Mouse (Mus musculus): ENCODE measurements around the gene Mafk. TPM values are rescaled to one million over a fixed set of nuclear protein-coding genes. Genes with fewer than 3 reads are reported as not detected.
"Not testable (repeated sequence)": the region's sequence is repeated elsewhere in the genome, so short reads cannot be mapped to it uniquely, and the experiment has no call there.

The Mafk gene
- polyA plus RNA-seq (2015; fragmentation: Nextera tagmentation; extraction: Ambion mirVana) = 22.1 and 24.9 TPM in 2 replicates

DNA sequence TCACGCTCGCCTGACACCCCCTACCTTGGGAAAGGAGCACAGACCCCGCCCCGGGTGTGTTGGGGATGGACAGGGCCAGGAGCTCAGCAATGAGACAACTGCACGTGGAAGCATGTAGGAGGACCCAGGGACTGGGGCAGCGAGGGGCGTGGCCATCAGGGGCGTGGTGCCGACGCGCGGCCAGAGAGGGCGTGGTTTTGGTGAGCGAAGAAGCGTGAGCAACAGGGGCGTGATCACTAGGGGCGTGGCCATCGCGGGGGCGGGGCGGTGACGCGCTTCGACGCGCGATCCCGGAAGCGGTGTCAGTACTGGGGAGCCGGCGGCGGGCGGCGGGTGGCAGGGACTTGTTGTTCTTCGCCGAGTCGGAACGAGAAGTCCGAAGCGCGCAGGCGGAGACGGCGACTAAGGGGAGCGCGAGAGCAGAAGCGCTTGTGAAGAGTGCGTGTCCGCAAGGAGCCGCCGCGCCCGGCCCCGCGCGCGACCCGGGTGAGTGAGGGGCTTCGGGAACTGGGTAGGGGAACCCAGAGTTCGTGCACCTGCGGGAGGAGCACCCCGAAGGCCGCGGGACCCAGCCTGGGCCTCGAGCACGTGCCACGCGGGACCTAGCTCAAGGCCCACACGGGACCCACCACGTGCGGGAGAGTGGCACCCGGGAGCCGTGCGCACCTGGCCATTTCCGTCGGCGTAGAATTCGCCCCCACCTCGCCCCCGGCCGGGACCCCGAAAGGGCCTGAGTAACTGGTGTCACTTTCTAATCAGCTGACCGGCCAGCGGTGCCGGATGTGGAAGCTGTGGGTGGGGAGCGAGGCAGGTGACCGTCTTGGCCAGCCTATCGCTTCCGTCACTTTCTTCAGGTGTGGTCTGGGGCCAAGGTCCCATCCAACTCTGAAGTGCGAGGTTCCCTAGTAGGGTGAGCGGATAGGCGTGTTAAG is at the start of gene Mafk:
Mafk (plus strand) TSS at position 287 of the 932 bp plus-strand sequence.
- Histone ChIP-seq H3K36me3 (ENCODE audit: control insufficient read depth, insufficient read depth) (no peaks in the 10 kb centered on the region), H3K9me3 (replicated peaks; ENCODE audit: control insufficient read depth, low read length) (no peaks in the 10 kb centered on the region), H3K27me3 (ENCODE audit: control insufficient read depth, insufficient read depth, low read length) (no peaks in the 10 kb centered on the region), H3K9ac (ENCODE audit: low read length) (peak within 1 kb of the TSS; percentile 96), H3K4me3 (ENCODE audit: low read length) (peak within 1 kb of the TSS; percentile 99), H3K27ac (ENCODE audit: low read length) (peak within 1 kb of the TSS; percentile 93), H3K4me2 (ENCODE audit: low read depth, low read length) (peak within 1 kb of the TSS; percentile 99), H3K4me1 (ENCODE audit: control insufficient read depth, insufficient read depth, low read length) (peaks cover 46% of the 10 kb centered on the region)
- WGBS = under 1% methylated on average over 92 of the region's 92 CpGs
- peak; percentile 84 for ATAC-seq (replicated peaks; ENCODE audit: extremely low read depth, insufficient read depth, low FRiP score)

DNA sequence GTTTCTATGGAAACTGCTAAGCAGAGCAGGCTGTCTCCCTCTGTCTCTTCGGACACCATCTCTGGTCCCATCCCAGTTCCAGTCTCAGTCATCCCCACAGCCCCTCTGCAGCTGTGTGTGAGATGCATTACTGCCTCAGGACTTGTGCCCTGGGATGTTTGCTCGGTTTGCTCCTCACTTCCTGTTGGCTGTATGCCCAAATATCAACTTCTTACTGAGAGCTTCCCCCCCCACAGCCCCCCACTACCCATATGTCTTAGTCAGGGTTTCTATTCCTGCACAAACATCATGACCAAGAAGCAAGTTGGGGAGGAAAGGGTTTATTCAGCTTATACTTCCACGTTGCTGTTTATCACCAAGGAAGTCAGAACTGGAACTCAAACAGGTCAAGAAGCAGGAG is 48.7 kb upstream of the Mafk start:
- not testable (repeated sequence) for H3K27me3 ChIP-seq (ENCODE audit: control insufficient read depth, insufficient read depth, low read length); H3K36me3 ChIP-seq (ENCODE audit: control insufficient read depth, insufficient read depth); H3K9me3 ChIP-seq (replicated peaks; ENCODE audit: control insufficient read depth, low read length); ATAC-seq (replicated peaks; ENCODE audit: extremely low read depth, insufficient read depth, low FRiP score); H3K27ac ChIP-seq (ENCODE audit: low read length); H3K4me3 ChIP-seq (ENCODE audit: low read length); H3K4me2 ChIP-seq (ENCODE audit: low read depth, low read length); H3K9ac ChIP-seq (ENCODE audit: low read length); H3K4me1 ChIP-seq (ENCODE audit: control insufficient read depth, insufficient read depth, low read length)
- 30% methylated on average over 3 of the region's 3 CpGs for WGBS

DNA sequence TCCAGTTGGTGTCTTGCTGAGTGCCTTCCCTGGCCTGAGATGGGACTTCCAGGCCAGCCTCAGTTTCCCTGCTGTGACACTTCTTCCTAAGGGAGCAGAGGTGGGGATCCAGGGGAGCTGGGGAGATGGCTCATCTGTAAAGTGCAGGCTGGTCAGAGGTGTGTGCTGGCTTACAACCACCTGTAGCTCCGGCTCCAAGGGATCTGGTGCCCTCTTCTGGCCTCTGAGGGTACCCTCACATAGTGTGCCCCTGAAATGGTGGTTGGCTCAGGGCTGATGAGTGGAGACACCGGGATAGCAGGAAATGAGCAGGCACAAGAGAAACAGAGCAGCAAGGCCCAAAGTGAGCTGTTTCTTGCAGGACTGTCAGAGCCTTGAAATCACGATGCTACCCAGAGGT is 45.5 kb upstream of the Mafk start:
- H3K9me3 ChIP-seq (replicated peaks; ENCODE audit: control insufficient read depth, low read length) = no peaks in the 10 kb centered on the region
- ATAC-seq (replicated peaks; ENCODE audit: extremely low read depth, insufficient read depth, low FRiP score) = peak; percentile 69
- H3K4me1 ChIP-seq (ENCODE audit: control insufficient read depth, insufficient read depth, low read length) = no peaks in the 10 kb centered on the region
- no peak overlapping the region for H3K27ac ChIP-seq (ENCODE audit: low read length)
- peaks cover 5% of the 10 kb centered on the region; the same call in 1 of the 2 replicates for H3K36me3 ChIP-seq (ENCODE audit: control insufficient read depth, insufficient read depth)
- no peak overlapping the region for H3K4me2 ChIP-seq (ENCODE audit: low read depth, low read length)
- H3K9ac ChIP-seq (ENCODE audit: low read length) = no peak overlapping the region
- WGBS = 0% methylated on average over 3 of the region's 3 CpGs
- no peak overlapping the region for H3K4me3 ChIP-seq (ENCODE audit: low read length)
- no peaks in the 10 kb centered on the region for H3K27me3 ChIP-seq (ENCODE audit: control insufficient read depth, insufficient read depth, low read length)

DNA sequence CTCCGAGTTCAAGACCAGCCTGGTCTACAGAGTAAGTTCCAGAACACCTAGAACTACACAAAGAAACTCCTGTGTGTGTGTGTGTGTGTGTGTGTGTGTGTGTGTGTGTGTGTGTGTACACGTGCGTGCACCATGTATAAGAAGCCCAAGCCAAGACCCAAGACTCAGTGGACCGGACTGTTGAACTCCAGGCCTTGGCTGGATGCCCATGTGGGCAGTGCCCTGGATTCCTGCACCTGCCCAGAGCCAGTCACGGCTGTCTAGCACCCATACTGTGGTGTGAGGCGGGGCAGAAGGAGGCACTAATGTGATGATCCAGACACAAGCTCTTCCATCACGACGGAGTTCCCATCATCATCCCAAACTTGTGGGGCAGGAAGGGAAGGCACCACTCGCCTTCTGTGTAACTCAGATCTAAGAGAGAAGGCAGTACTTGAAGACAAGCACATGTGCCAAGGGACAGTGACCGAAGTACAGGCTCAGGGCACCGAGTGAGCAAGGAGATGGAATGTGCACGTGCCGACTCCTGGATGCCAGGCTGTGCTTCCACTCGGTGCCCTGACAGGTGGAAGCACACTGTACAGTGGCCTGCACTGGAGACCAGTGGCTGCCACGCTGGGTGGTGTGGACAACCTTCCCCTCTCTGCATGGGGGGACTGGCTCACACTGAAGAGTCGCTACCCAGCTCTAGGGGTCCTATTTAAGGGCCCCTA is 41.7 kb upstream of the Mafk start:
- no peak overlapping the region for H3K27ac ChIP-seq (ENCODE audit: low read length)
- H3K4me1 ChIP-seq (ENCODE audit: control insufficient read depth, insufficient read depth, low read length) = no peaks in the 10 kb centered on the region
- no peak overlapping the region for H3K9ac ChIP-seq (ENCODE audit: low read length)
- 79% methylated on average over 16 of the region's 16 CpGs for WGBS
- no peak overlapping the region for H3K4me3 ChIP-seq (ENCODE audit: low read length)
- H3K9me3 ChIP-seq (replicated peaks; ENCODE audit: control insufficient read depth, low read length) = no peaks in the 10 kb centered on the region
- no peak for ATAC-seq (replicated peaks; ENCODE audit: extremely low read depth, insufficient read depth, low FRiP score)
- H3K27me3 ChIP-seq (ENCODE audit: control insufficient read depth, insufficient read depth, low read length) = no peaks in the 10 kb centered on the region
- H3K4me2 ChIP-seq (ENCODE audit: low read depth, low read length) = no peak overlapping the region
- H3K36me3 ChIP-seq (ENCODE audit: control insufficient read depth, insufficient read depth) = peaks cover 18% of the 10 kb centered on the region

DNA sequence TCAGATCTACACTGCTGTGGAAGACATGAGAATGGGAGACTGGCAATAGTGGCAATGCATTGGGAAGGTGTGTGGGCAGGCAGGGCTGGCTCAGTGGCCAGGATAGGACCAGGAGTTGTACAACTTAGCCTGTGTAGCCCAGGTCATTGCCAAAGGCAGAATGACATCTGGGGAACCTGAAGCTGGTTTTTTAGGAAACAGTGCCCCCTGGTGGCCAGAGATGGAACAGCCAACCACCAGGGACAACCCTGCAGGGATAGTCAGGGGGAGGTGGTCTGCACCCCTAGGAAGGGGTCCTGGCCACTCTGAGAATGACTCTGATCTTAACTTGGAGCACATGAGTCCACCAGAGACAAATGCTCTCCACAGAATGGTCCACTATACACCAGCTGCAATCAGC is 40.8 kb upstream of the Mafk start:
- Histone ChIP-seq H3K27me3 (ENCODE audit: control insufficient read depth, insufficient read depth, low read length) (no peaks in the 10 kb centered on the region), H3K9ac (ENCODE audit: low read length) (no peak overlapping the region), H3K4me1 (ENCODE audit: control insufficient read depth, insufficient read depth, low read length) (no peaks in the 10 kb centered on the region), H3K4me2 (ENCODE audit: low read depth, low read length) (no peak overlapping the region), H3K27ac (ENCODE audit: low read length) (no peak overlapping the region), H3K9me3 (replicated peaks; ENCODE audit: control insufficient read depth, low read length) (no peaks in the 10 kb centered on the region), H3K4me3 (ENCODE audit: low read length) (no peak overlapping the region), H3K36me3 (ENCODE audit: control insufficient read depth, insufficient read depth) (peaks cover 22% of the 10 kb centered on the region)
- no peak for ATAC-seq (replicated peaks; ENCODE audit: extremely low read depth, insufficient read depth, low FRiP score)

DNA sequence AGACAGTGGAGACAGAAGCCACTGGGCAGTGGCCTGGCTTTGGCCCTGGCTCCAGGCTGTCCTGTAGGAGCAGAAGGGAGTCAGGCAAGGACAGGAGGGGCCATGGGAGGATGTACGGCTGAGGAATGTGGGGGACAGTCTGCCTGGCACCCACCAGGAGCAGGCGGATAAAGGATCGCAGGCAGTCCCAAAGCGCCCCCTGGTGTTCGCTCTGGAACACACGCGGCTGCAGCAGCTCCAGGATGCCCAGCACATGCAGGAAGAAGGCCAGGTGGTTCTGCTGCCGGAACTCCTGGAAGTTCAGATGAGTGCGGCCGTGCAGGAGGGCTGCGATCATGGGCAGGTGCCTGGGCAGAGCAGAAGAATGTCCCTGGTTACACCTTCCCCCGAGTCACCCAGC is 36.6 kb upstream of the Mafk start:
- no peak overlapping the region for H3K4me3 ChIP-seq (ENCODE audit: low read length)
- H3K27ac ChIP-seq (ENCODE audit: low read length) = no peak overlapping the region
- 32% methylated on average over 12 of the region's 12 CpGs for WGBS
- no peak for ATAC-seq (replicated peaks; ENCODE audit: extremely low read depth, insufficient read depth, low FRiP score)
- H3K9ac ChIP-seq (ENCODE audit: low read length) = no peak overlapping the region
- H3K36me3 ChIP-seq (ENCODE audit: control insufficient read depth, insufficient read depth) = peaks cover 43% of the 10 kb centered on the region
- H3K4me2 ChIP-seq (ENCODE audit: low read depth, low read length) = no peak overlapping the region
- H3K4me1 ChIP-seq (ENCODE audit: control insufficient read depth, insufficient read depth, low read length) = no peaks in the 10 kb centered on the region
- no peaks in the 10 kb centered on the region for H3K27me3 ChIP-seq (ENCODE audit: control insufficient read depth, insufficient read depth, low read length)
- H3K9me3 ChIP-seq (replicated peaks; ENCODE audit: control insufficient read depth, low read length) = no peaks in the 10 kb centered on the region

DNA sequence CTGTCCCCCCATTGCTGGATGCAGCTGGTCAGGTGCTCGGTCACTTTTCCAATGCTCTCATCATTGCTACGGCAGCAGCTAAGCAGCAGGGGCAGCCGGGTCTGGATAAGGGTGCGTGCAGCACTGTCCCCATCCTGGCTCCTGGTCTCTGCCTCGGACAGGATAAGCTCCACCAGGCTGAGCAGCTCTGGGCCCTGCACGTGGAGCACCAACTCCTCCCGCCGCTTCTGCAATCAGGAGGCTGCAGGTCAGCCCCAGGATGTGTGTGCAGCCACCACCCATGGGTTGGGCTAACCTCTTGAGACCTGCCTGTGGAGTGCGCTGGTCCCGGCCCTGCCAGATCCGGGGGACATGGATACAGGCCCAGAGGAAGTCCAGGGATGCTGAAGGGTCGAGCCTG is 35.2 kb upstream of the Mafk start:
- H3K4me1 ChIP-seq (ENCODE audit: control insufficient read depth, insufficient read depth, low read length) = no peaks in the 10 kb centered on the region
- no peak overlapping the region for H3K4me2 ChIP-seq (ENCODE audit: low read depth, low read length)
- H3K9me3 ChIP-seq (replicated peaks; ENCODE audit: control insufficient read depth, low read length) = no peaks in the 10 kb centered on the region
- WGBS = 89% methylated on average over 12 of the region's 12 CpGs
- no peak overlapping the region for H3K9ac ChIP-seq (ENCODE audit: low read length)
- no peak for ATAC-seq (replicated peaks; ENCODE audit: extremely low read depth, insufficient read depth, low FRiP score)
- no peaks in the 10 kb centered on the region for H3K27me3 ChIP-seq (ENCODE audit: control insufficient read depth, insufficient read depth, low read length)
- no peak overlapping the region for H3K27ac ChIP-seq (ENCODE audit: low read length)
- no peak overlapping the region for H3K4me3 ChIP-seq (ENCODE audit: low read length)
- H3K36me3 ChIP-seq (ENCODE audit: control insufficient read depth, insufficient read depth) = peaks cover 46% of the 10 kb centered on the region

DNA sequence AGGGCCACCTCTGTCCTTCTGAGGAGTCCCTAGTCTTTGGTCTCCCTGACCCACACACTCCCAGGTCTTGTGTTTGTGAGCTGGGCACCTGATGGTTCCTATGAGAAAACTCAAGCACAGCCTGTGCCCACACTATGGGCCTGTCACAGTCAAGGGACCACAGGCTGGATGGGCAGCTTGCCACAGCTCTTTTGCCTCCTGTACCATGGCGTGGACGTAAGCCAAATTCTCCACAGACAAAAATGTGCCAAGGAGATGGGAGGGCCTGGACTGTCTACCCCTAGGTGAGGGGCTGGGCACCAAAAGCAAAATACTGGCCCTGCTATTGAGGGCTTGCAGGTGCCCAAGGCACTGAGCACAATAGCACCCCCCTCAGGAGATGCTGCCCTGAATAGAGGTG is 34.7 kb upstream of the Mafk start:
- 81% methylated on average over 2 of the region's 2 CpGs for whole genome bisulfite sequencing
- no peak for ATAC-seq (replicated peaks; ENCODE audit: extremely low read depth, insufficient read depth, low FRiP score)
- peaks cover 46% of the 10 kb centered on the region for H3K36me3 ChIP-seq (ENCODE audit: control insufficient read depth, insufficient read depth)
- H3K27ac ChIP-seq (ENCODE audit: low read length) = no peak overlapping the region
- H3K9me3 ChIP-seq (replicated peaks; ENCODE audit: control insufficient read depth, low read length) = no peaks in the 10 kb centered on the region
- H3K4me2 ChIP-seq (ENCODE audit: low read depth, low read length) = no peak overlapping the region
- H3K9ac ChIP-seq (ENCODE audit: low read length) = no peak overlapping the region
- no peak overlapping the region for H3K4me3 ChIP-seq (ENCODE audit: low read length)
- no peaks in the 10 kb centered on the region for H3K27me3 ChIP-seq (ENCODE audit: control insufficient read depth, insufficient read depth, low read length)
- no peaks in the 10 kb centered on the region for H3K4me1 ChIP-seq (ENCODE audit: control insufficient read depth, insufficient read depth, low read length)

DNA sequence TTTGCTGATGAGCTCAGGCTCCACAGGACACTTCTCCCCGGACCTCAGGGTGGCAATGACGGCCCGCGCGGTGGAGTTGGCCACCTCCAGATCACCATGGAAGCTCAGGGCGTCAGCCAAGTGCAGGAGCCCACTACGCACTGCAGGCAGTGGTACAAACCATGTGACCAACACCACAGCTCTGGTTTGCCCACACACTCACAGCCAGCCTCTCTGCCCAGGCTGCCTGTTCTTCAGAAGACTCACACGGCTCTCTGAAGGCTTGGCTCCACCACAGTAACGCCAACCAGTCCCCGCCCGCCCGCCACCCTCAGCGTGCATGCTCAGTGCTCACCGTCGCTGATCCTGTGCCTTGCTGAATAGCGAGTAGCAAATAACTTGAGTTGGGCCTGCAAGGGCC is 33.2 kb upstream of the Mafk start:
- H3K4me2 ChIP-seq (ENCODE audit: low read depth, low read length) = no peak overlapping the region
- no peaks in the 10 kb centered on the region for H3K9me3 ChIP-seq (replicated peaks; ENCODE audit: control insufficient read depth, low read length)
- H3K27ac ChIP-seq (ENCODE audit: low read length) = no peak overlapping the region
- H3K4me1 ChIP-seq (ENCODE audit: control insufficient read depth, insufficient read depth, low read length) = no peaks in the 10 kb centered on the region
- H3K27me3 ChIP-seq (ENCODE audit: control insufficient read depth, insufficient read depth, low read length) = no peaks in the 10 kb centered on the region
- ATAC-seq (replicated peaks; ENCODE audit: extremely low read depth, insufficient read depth, low FRiP score) = no peak
- no peak overlapping the region for H3K9ac ChIP-seq (ENCODE audit: low read length)
- 85% methylated on average over 16 of the region's 16 CpGs for WGBS
- peaks cover 58% of the 10 kb centered on the region for H3K36me3 ChIP-seq (ENCODE audit: control insufficient read depth, insufficient read depth)
- H3K4me3 ChIP-seq (ENCODE audit: low read length) = no peak overlapping the region
